Mouse (Mus musculus): Measurements from ENCODE around the gene Ptov1.
A peak's percentile ranks its signal among the peaks of the same experiment; 100 is the strongest.

DNA sequence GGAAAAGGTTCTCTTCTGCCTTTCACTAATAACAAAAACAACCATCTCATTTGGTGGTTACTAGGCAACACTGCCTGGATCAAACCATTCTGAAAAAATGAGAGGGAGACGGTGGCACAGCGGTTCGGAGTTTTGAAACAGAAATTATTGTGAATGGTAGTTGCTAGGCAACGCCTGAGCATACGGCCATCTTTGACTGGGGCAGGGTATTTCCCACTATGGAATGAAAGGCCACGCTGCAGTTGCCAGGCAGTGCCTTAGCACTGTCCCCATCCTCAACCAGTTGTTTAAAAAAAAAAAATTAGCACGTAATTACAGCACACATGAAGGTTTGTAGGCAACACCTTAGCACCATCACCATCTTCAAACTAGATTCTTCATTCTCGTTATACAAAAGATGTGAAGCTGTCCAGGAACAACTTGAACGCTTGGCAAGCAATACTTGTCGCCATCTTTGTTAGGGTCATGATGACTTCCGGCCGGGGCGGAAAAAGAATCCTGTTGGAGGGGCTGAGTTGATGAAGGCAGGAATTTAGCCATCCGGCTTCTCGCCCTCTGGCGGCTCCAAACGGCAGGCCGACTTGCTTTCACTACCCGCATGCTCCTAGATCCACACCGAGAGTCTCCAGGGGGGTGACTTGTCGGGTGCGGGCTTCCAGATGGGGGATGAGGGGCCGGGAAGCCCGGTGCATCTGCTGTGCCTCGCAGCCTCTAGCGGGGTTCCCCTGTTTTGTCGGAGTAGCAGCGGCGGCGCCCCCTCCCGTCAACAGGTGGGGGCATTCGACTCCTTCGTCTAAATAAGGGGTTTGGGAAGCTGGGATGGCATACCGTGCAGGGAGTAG, 26.2 kb upstream of the Ptov1 start, which contains the start of gene Fuz:
- peak; percentile 52; the same call in 1 of the 2 replicates for TF ChIP-seq CTCF (IDR thresholded peaks at IDR 0.05; ENCODE audit: extremely low read depth, insufficient read length, insufficient replicate concordance, low read depth, low read length)
- TF ChIP-seq POLR2A (IDR thresholded peaks at IDR 0.05; ENCODE audit: low read depth, low read length) = no peak
